Mouse (Mus musculus): ENCODE results near the gene Rgs9. TPM values are rescaled to one million over a fixed set of nuclear protein-coding genes. Genes with fewer than 3 reads are reported as not detected.
A peak's percentile ranks its signal among the peaks of the same experiment; 100 is the strongest.

Rgs9 gene
- total and polyA plus RNA-seq, 3 experiments, result 0.55 to 1.4 (median 1.2) TPM

DNA sequence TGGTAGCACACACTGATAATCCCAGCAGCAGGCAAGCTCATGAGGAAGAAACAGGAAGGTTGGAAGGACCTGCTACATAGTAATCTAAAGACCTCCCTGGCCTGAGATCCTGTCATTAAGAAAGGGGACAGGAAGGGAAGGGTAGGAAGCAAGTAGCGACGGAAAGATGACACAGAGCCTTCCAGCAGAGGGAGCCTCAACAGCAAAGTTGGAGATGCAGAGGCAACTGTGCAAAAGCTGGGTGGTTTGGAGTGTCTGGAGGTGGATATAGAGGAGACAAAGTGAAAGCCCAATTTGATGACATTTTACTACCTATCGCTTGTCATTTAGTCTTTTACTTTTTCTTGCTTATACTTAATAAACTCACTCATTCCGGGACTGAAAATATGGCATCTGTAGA lies 19.0 kb upstream of the Rgs9 start (continued):
- no peak for TF ChIP-seq BHLHE40 (IDR thresholded peaks at IDR 0.05; ENCODE audit: low read depth, low read length)
- TF ChIP-seq ZKSCAN1 (IDR thresholded peaks at IDR 0.05; ENCODE audit: borderline replicate concordance, low read depth, low read length), result no peak
- no peak for TF ChIP-seq USF1 (IDR thresholded peaks at IDR 0.05; ENCODE audit: low read depth, low read length)
- no peak for TF ChIP-seq ZNF384 (IDR thresholded peaks at IDR 0.05; ENCODE audit: low read depth, low read length)
- TF ChIP-seq NELFE (IDR thresholded peaks at IDR 0.05; ENCODE audit: low read depth, low read length), result peak; percentile 41; the same call in 1 of the 2 replicates

DNA sequence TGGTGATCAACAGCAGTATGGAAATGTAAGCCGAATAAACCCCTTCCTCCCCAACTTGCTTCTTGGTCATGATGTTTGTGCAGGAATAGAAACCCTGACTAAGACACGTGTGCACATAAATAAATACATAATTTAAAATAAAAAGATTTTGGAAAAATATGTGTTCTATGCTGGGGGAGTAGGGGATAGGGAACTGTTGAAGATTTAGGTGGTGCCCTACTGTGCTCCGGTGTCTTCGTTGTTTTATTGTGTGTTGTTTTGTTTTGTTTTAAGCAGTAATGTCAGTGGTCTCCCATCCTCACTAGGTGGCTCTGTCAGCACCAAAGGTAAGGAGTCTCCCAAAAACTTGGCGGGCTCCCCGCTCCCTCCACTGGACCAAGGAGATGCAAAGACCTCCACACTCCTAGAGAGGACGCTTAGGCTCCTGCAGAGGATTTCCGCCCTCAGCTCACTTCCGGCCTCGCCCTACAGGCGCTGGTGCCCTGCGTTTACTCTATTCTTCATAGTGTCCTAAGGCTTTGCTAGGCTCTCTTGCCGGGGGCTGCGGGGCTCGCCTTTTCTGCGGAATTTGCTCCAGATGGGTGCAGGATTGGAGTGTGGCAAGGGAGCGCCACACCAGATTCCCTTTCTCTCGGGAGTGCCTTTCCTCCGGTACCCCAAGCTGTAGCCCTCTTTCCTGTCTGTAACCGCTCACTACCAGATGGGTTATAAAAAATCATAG lies 14.1 kb upstream of the Rgs9 start:
- dilution Hi-C loops (cut with MboI; ENCODE audit: extremely low pct_ligation_motif_present, extremely low pct_unique_long_range_greater_than_20kb, low sequenced_read_pairs), result no loop called here
- peak; percentile 55 for DNase-seq (ENCODE audit: extremely low read depth)
- in situ Hi-C loops (cut with MboI; ENCODE audit: low pct_ligation_motif_present, low pct_unique_long_range_greater_than_20kb, low sequenced_read_pairs), result no loop called here
- Histone ChIP-seq H3K4me2 (ENCODE audit: insufficient read depth, low read depth, poor library complexity, severe bottlenecking) (peak overlapping the region; percentile 75), H3K4me1 (ENCODE audit: control insufficient read depth in 1 of 2, insufficient read depth in 2 of 2) (peaks cover 0 to 6% of the 10 kb centered on the region in 2 experiments; a peak in 1 of 4 replicates), H3K27me3 (replicated peaks) (peaks cover 18% of the 10 kb centered on the region), H3K79me2 (replicated peaks; ENCODE audit: control insufficient read depth, extremely low read depth, insufficient read depth, poor library complexity, severe bottlenecking) (no peaks in the 10 kb centered on the region), H3K36me3 (replicated peaks in 1 of 2; ENCODE audit: control insufficient read depth in 1 of 2, insufficient read depth in 1 of 2, low read length in 1 of 2) (no peaks in the 10 kb centered on the region), H3K4me3 (replicated peaks in 1 of 3; ENCODE audit: low read depth in 2 of 3, low read length in 2 of 3, poor library complexity in 1 of 3) (peak overlapping the region; percentile 56 to 78 (median 57)), H3K9me3 (replicated peaks; ENCODE audit: low read length) (no peaks in the 10 kb centered on the region), H3K27ac (ENCODE audit: insufficient read depth, low read depth) (no peak overlapping the region), H3K9ac (ENCODE audit: insufficient read depth, low read depth) (peak overlapping the region; percentile 72)
- TF ChIP-seq KAT2A (IDR thresholded peaks at IDR 0.05; ENCODE audit: insufficient replicate concordance, low read length), result peak; percentile 71; the same call in 1 of the 2 replicates
- peak; percentile 77 for TF ChIP-seq TCF12 (IDR thresholded peaks at IDR 0.05; ENCODE audit: low read depth, low read length)
- 0 out of 2 replicates have a peak, but pooled peaks have one; percentile 13 for TF ChIP-seq NRF1 (IDR thresholded peaks at IDR 0.05; ENCODE audit: low read depth, low read length)
- no peak for TF ChIP-seq ETS1 (conservative IDR thresholded peaks at IDR 0.05; ENCODE audit: low read depth, low read length)
- TF ChIP-seq BHLHE40 (IDR thresholded peaks at IDR 0.05; ENCODE audit: low read depth, low read length), result no peak
- TF ChIP-seq NELFE (IDR thresholded peaks at IDR 0.05; ENCODE audit: low read depth, low read length), result peak; percentile 66; the same call in 1 of the 2 replicates
- no peak for TF ChIP-seq USF2 (conservative IDR thresholded peaks at IDR 0.05; ENCODE audit: low read depth, low read length)
- no peak for TF ChIP-seq USF1 (IDR thresholded peaks at IDR 0.05; ENCODE audit: low read depth, low read length)
- TF ChIP-seq ZNF384 (IDR thresholded peaks at IDR 0.05; ENCODE audit: low read depth, low read length), result no peak
- TF ChIP-seq UBTF (IDR thresholded peaks at IDR 0.05; ENCODE audit: low read depth, low read length), result no peak
- no peak for TF ChIP-seq EP300 (IDR thresholded peaks at IDR 0.05; ENCODE audit: low read length)
- TF ChIP-seq CTCF (conservative IDR thresholded peaks at IDR 0.05 in 1 of 2, IDR thresholded peaks at IDR 0.05 in 1 of 2; ENCODE audit: low read depth in 2 of 2, low read length in 2 of 2), result no peak
- TF ChIP-seq ZC3H11A (IDR thresholded peaks at IDR 0.05; ENCODE audit: low read depth, low read length), result no peak
- TF ChIP-seq ELF1 (IDR thresholded peaks at IDR 0.05; ENCODE audit: low read depth, low read length), result peak; percentile 93
- TF ChIP-seq ZMIZ1 (IDR thresholded peaks at IDR 0.05; ENCODE audit: low read depth, low read length), result no peak
- no peak for TF ChIP-seq PAX5 (IDR thresholded peaks at IDR 0.05; ENCODE audit: low read length)
- no peak for TF ChIP-seq E2F4 (IDR thresholded peaks at IDR 0.05; ENCODE audit: insufficient replicate concordance, low read depth, low read length)
- TF ChIP-seq MXI1 (IDR thresholded peaks at IDR 0.05; ENCODE audit: low read depth, low read length), result no peak
- TF ChIP-seq MAZ (IDR thresholded peaks at IDR 0.05; ENCODE audit: low read depth, low read length), result no peak
- TF ChIP-seq SMC3 (IDR thresholded peaks at IDR 0.05; ENCODE audit: low read depth, low read length), result no peak
- peak; percentile 85 for TF ChIP-seq HCFC1 (IDR thresholded peaks at IDR 0.05; ENCODE audit: low read depth, low read length)
- no peak for TF ChIP-seq RCOR1 (conservative IDR thresholded peaks at IDR 0.05; ENCODE audit: low read depth, low read length)
- no peak for TF ChIP-seq JUN (IDR thresholded peaks at IDR 0.05; ENCODE audit: insufficient read depth, low read depth, low read length)
- TF ChIP-seq SIN3A (IDR thresholded peaks at IDR 0.05; ENCODE audit: low read length), result no peak
- TF ChIP-seq MAX (IDR thresholded peaks at IDR 0.05; ENCODE audit: low read length), result no peak
- TF ChIP-seq IRF4 (IDR thresholded peaks at IDR 0.05; ENCODE audit: low read depth, low read length), result no peak
- no peak for TF ChIP-seq CHD1 (IDR thresholded peaks at IDR 0.05; ENCODE audit: low read depth, low read length)
- peak; percentile 89 for TF ChIP-seq TBP (conservative IDR thresholded peaks at IDR 0.05; ENCODE audit: low read depth, low read length)
- TF ChIP-seq POLR2A (IDR thresholded peaks at IDR 0.05; ENCODE audit: low read depth, low read length), result peak; percentile 86
- TF ChIP-seq MEF2A (IDR thresholded peaks at IDR 0.05; ENCODE audit: borderline replicate concordance, low read depth, low read length), result no peak
- no peak for TF ChIP-seq CHD2 (IDR thresholded peaks at IDR 0.05; ENCODE audit: low read length)
- TF ChIP-seq JUND (conservative IDR thresholded peaks at IDR 0.05; ENCODE audit: low read depth, low read length), result no peak
- no peak for TF ChIP-seq MAFK (IDR thresholded peaks at IDR 0.05; ENCODE audit: insufficient replicate concordance, low read length)
- TF ChIP-seq POLR2AphosphoS2 (IDR thresholded peaks at IDR 0.05; ENCODE audit: low read depth, low read length), result peak; percentile 60; the same call in 1 of the 2 replicates
- peak; percentile 47; the same call in 1 of the 2 replicates for TF ChIP-seq GABPA (IDR thresholded peaks at IDR 0.05; ENCODE audit: insufficient replicate concordance, low read depth, low read length)

All from CH12.LX (cell line).